Mouse (Mus musculus): ENCODE results near the gene Dclre1b.

Gene Dclre1b

GRCm38 (mm10) chr3:103773508-103773907 is 35.7 kb downstream of the Dclre1b start:
- no peak for DNase-seq (ENCODE audit: low spot score in 2 of 2)

GRCm38 (mm10) chr3:103772846-103773245 is 36.4 kb downstream of the Dclre1b start:
- DNase-seq (ENCODE audit: low spot score in 2 of 2): no peak

GRCm38 (mm10) chr3:103771531-103772130 is 37.6 kb downstream of the Dclre1b start:
- DNase-seq (ENCODE audit: low spot score in 2 of 2): peak; percentile 70 to 83

DNA sequence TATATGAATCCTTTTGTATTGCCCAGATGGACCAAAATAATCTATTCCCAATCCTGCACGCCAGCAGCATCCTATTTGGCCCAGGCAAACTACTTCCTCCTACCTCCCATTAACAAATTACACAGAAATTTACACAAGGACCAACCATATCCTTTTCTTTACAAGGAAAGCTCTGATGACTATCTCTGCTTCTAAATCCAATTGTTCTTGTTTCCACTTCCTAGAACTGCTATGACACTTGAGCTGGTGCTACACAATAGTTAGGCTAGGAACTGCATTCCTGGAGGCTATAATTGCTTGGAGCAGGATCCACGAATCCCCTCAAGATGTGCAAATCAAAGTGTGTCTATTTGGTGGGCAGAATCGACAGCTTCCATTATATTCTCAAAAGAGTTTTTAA is 42.5 kb downstream of the Dclre1b start:
- no peak for DNase-seq (ENCODE audit: low spot score in 2 of 2)

DNA sequence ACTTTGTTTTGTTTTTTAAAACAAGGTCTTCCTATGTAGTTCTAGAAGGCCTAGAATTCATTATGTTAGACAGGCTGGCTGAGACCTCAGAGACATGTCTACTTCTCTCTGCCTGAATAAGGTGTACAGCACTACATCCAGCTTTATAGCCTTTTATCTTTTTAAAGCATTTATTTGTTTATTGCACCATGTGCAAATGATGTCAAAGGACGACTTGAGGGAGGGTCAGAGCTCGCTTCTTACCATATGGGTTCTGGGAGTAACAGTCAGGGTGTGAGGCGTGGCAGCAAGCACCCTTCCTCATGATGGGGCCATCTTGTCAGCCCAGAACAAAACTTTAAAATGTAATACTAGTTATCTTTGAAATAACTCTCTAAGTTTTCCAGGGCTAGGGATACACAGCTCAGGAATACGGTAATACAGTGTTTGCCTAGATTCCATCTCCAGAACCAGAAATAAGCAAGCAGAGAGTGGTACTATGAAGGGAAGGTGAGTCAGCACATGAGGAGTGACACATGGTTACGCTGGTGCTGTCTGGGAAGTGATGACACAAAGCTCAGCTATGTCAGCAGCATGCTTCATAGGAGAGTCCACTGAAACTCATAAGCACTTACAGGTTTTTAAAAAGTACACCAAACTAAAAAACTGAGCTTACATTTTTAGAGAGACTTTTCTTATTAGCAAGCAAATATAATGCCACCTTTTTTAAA is 49.8 kb downstream of the Dclre1b start:
- no peak for DNase-seq (ENCODE audit: low spot score in 2 of 2)

- DNase-seq (ENCODE audit: low spot score in 2 of 2): no peak
Observed at GRCm38 (mm10) chr3:103758456-103758855, 50.8 kb downstream of the Dclre1b start.

GRCm38 (mm10) chr3:103756920-103757319 is 52.3 kb downstream of the Dclre1b start:
- DNase-seq (ENCODE audit: low spot score in 2 of 2): no peak

DNA sequence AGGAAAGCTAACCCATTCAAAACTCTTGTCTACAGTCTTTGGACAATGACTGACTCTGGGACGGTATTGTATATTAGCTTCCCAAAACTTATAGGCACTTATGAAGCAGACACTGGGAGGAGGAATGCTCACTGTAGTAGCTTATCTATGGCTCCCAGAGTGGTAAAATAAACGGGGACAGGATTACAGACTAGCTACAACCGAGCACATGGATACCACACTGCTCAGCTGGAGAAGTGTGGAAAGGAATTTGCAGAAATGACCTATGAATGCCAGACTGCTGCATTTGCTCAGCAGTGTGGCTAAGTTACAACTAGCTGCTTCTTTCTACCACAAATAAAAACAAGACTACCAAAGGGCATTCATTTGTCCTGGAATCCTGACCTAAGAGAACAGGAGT is 53.9 kb downstream of the Dclre1b start:
- no peak for DNase-seq (ENCODE audit: low spot score in 2 of 2)

DNA sequence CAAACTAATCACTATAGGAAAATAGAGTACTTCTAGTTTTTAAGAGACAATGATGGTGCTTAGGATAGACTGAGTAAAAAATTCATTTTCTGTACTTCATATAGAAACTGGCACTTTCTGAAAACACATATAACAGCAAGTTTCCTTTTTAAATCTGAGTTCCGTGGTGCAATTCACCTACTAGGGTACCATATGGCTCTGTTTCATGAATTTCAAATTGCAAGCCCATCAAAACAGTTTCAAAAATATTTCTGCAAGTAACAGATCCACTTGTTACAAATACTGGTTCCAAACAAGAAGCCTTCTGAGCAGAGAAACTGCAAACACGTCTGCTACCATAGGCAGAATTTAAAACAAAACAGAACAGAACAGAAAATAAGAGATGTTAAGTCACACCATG is 57.7 kb downstream of the Dclre1b start:
- no peak for DNase-seq (ENCODE audit: low spot score in 2 of 2)
